Mouse (Mus musculus): ENCODE results near the gene Muc3a.

The Muc3a gene

DNA sequence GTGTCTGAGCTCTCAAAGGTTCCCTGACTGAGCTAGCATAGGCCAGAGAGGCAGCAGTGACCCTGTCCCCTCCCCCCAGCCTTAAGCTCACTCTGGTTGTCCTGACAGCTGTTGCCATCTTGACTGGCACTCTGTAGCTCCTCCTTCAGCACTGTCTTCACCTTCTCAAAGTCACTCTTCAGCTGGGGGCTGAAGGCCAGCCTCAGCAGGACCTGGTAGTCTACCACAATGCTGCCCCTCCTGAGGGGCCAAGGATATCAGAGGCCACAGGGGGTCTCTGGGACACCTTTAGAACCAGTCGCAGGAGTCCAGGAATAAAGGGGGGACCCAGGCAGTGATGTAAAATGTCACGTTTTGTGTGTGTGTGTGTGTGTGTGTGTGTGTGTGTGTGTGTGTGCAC is at the start of gene Muc3a:
TSS of gene Muc3a (minus strand) at position 101 of the 400 bp plus-strand sequence.
- DNase-seq (ENCODE audit: low read depth, low spot score) = no peak

DNA sequence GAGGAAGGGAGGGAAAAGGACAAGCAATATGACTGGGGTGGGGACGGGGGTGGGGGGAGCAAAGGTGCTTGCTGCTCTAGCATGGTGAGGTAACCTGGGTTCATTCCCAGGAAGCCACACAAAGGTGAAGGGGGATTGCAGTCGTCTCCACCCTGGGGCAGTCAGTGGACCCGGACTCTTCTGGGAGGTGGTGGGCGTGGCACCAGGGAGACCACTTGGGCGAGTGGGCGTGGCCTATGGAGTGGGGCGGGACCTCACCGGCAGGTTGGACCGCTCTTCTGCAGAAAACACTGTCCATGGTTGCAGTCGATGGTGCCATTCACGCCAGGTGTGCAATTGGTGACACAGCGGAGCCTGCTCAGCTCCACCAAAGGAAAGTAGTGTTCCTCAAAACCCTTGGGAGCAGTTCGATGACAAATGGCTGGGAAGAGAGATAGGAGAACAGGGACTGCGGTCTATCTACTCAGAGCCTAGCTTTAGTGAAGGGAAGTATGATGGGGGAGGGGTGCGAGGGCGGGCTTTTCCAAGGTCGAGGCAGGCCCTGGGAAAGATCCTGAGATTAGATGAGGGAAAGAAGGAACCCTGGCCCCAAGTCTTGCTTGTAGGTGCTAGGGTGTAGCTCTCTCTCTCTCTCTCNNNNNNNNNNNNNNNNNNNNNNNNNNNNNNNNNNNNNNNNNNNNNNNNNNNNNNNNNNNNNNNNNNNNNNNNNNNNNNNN is 917 bp downstream of the Muc3a start:
- no peak for DNase-seq (ENCODE audit: low read depth, low spot score)

DNA sequence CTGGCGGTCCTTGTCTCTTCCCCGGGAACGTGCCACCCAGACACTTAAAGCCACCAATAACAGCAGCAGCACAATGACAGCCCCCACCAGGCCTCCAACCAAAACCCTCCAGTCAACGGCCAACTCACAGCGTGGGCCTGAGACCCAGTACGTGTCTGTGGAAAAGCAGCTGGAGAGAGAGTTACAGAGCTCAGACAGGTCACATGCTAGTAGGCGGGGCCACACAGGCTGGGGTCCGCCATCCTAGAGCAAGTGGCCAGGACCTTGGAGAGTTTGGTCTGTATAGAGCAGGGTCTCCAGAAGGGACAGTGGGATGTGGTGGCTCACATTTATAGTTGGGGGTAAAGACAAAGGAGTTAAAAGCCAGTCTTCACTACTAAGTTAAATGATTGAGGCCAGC is 1.5 kb downstream of the Muc3a start:
- DNase-seq (ENCODE audit: low read depth, low spot score) = no peak

DNA sequence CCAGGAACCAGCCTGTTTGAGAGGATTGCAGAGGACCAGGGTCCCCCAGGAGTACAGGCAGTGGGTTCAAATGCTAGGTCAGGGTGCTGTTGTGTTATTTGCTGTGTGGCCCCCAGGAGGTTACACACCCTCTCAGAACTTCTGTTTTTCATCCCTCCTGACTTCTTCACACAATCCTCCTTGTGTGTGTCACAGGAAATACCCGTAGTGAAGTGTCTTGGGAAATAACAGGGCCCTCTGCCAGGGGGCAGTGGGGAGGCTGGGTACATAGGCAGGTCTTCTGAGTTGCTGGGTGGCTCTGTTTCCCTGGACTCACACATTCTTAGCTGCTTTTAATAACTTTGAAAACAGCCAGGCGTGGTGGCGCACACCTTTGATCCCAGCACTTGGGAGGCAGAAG is 6.9 kb downstream of the Muc3a start:
- no peak for DNase-seq (ENCODE audit: low read depth, low spot score)

DNA sequence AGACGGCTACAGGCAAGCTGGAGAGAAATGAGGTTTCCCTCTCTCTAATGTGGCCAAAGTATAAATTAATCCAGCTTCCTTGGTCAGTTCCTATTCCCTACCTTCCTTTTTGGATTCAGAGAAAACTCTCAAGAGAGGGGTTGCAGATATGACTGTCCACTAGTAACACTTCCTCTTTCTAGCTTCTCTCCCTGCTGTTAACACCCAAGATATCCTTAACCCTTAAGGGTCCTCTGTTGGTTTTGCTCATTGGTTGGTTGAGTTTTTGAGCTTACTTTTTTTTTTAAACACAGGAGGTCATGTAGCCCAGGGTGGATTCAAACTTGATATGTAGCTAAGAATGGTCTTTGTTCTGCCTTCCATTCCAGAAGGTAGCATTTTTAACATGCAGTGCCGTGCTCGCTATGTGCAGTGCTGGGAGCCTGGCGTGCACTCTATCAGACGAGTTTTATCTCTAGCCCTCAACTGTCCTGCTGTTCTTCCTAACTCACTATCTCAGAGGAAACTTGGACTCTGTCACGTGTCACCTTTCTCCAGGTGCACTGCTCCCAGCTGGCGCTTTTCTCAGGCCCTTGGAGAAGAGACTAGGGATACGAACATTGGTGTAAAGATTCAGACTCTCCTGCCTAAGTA is 17.6 kb downstream of the Muc3a start:
- DNase-seq (ENCODE audit: low read depth, low spot score) = no peak

DNA sequence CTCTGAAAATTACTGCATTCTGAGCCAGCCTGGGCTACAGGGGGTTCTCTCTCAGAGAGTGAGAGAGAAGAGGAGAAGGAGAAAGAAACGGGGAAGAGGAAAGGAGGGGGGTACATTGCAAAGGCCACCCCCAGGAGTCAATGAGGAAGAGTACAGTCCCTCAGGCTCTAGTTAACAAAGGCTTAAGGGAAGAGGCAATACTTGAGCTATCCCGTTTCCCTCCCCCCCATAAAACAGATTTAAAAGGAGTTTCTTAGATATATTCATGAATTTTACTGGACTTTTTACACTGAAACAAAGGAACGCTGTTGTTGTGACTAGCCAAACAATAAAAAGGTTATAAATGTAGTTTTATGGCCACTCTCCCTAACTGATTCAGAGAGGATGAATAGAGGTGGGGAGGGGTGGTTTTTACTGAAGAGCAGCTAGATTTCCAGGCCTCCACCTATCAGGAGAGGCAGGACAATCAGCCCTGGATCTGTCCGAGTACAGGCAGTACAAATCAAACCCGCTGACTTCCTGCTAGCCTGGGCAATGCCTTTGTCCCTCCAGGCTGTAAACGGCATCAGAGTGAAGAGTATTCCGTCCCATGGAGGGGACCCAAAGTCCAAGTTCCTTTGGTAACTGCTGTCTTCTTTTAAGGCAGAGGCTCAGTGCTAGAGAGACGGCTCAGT is 18.8 kb downstream of the Muc3a start:
- DNase-seq (ENCODE audit: low read depth, low spot score) = no peak

DNA sequence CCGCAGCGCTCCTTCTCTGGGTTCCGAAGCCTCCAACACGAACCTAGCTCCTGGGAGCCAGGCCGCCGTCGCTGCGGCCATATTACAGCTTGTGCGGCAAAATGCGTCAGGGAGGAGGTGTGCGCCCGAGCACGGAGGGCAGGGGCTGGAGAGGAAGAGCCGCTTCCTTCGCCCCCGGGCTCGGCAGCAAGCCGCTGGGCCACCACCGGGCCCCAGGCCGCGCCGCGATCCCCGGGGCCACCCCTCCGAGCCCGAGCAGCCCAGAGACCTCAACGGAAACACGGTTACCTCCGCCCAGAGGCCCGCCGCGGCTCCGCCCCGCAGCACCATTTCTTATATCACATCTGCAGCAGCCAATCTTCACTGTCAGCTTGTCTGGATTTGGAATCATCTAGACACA is 22.9 kb downstream of the Muc3a start:
- no peak for DNase-seq (ENCODE audit: low read depth, low spot score)

DNA sequence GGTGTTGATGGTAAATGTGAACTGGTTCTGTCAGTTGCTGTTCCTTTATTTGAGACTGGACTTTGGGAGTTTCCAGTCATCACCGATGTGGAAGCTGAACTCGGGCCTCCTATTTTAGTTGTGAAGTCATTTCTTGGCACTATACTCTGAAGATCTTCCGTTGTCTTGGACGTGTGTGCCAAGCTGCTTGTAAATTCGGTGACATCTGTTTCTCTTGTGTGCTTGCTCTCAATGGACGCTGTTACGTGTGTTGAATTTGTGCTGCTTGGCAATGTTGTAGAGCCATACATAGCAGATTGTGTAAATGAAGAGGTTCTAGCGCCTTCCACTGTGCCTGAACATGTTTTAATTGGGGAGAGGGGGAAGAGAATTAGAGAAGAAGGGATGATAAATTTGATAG is 26.8 kb downstream of the Muc3a start:
- no peak for DNase-seq (ENCODE audit: low read depth, low spot score)

DNA sequence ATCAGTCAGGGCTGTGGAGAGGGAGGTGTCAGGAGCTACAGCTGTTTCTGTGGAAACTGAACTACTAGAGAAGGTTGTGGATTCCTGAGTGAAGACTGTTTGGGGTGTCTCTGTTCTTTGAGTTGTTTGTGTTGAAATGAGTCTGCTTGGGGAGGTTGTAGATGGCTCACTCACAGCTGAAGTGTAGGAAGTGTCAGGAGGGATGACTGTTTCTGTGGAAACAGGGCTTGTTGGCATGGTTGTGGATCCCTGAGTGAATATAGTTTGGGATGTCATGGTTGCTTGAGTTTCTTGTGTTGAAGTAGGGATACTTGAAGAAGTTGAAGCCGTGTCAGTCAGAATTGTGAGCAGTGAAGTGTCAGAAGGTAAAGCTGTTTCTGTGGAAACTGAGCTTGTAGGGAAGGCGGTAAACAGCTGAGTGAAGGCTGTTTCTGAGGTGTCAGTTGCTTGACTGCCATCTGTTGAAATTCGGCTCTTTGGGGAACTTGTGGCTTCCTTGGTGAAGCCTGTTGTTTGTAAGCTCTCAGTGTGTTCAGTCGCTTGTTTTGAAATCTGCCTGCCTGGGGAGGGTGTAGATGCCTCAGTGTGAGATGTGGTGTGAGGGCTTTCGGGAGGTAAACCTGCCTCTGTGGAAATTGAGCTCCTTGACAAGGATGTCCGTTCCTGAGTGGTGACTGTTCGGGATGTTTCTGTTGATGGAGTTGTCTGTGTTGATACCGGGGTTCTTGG is 32.4 kb downstream of the Muc3a start:
- no peak for DNase-seq (ENCODE audit: low read depth, low spot score)

DNA sequence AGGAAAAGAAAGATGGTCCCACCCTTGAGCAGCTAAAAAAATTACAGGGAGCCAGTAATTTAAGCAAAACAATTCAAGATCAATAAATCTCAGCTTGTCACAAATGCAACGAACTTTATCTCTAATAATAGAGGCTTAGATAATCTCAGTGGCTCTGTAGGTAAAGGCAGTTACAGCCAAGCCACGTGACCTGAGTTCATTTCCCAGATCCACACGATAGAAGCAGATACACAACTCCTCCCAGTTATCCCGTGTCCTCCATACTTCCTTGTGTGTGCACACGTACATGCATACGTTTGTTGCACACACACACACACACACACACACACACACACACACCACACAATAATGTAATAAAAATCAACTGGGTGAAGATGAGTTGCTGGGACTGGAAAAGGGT is 38.2 kb downstream of the Muc3a start:
- no peak for DNase-seq (ENCODE audit: low read depth, low spot score)

DNA sequence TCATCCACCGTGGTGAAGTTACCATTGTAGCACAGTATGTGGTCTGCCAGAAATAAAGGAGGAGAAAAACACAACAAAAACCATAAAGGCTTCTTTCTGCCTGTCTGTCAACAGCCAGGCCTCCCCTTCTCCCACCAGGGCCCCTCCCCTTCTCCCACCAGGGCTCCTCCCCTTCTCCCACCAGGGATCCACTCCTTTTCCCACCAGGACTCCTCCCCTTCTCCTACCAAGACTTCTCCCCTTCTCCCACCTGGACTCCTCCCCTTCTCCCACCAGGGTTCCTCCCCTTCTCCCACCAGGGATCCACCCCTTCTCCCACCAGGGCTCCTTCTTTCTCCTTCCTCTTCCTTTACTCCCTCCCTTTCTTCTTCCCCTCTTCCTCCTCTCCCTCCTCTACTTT is 39.6 kb downstream of the Muc3a start:
- no peak for DNase-seq (ENCODE audit: low read depth, low spot score)

DNA sequence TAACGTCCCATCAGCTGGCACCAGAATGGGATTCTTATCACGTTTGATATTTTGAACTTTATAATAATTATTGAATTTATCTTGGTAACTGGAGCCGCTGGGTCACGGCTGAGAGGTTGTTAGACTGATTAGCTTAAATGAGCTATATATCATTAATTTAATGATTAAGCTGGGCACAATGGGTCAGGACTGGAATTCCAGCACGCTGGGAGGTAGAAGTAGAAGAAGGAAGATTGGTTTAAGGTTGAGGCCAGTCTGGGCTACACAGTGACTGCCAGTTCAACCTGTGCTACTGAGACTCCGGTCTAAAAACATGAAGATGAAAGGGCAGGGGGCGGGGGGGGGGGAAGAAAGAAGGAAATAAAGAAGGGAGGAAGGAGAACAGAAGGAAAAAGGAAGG is 40.7 kb downstream of the Muc3a start:
- no peak for DNase-seq (ENCODE audit: low read depth, low spot score)

DNA sequence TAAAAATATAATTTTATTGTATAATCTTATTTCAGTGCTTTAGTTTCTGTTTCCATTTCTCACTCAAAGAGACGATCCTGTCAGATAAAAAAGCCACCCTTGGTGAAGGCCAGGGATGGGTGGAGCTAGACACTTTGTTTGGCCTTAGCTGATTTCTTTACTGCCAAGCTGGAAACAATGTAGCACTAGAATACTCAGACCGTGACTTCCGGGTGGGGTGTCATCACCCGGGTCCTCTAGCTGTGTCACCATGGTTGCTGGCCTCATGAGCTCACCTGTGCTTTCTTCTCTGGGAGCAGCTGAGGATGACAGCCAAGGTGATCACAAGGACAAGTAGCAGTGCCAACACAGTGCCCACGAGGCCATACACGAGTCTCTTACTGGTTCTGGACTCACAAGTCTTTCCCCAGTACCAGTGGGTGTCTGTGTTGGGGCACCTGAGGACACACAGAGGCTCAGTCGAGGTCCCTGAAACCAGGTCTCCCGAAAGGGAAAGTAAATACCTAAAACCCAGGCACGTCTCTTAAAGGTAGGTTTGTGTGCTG is 41.3 kb downstream of the Muc3a start:
- no peak for DNase-seq (ENCODE audit: low read depth, low spot score)

DNA sequence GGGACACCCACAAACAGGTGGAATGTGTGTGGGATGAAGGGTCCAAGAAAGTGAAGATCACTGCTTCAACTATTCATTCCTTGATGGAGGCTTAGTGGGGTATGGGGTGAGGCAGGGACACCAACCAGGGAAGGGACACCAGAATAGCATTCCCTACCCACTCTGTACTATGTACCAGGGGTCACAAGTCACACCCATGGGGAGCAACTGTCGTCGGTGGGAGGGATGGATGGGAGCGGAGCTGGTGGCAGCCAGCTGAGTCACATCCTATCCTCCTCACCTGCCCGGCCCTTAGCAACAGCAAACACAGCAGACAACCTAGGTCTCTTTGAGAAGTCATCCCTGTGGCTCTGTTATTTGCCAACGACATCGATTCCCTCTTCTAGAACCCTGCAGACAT is 44.6 kb downstream of the Muc3a start:
- DNase-seq (ENCODE audit: low read depth, low spot score) = no peak

DNA sequence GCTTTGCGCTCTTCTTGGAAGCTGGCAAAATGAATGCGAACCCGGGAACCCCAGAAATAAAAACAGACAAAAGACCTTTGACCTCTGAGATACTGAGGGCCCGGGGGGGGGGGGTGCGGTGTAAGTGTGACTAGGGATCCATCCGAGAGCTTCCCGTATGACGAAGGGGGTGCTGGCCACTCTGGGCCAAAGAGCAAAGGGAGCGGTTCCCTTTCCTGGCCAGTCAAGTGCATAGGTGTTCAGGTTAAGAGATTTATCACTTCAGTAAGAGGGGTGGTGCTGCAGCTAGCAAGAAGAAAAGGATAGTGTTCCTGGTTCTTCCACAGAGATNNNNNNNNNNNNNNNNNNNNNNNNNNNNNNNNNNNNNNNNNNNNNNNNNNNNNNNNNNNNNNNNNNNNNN is 46.2 kb downstream of the Muc3a start:
- no peak for DNase-seq (ENCODE audit: low read depth, low spot score)

DNA sequence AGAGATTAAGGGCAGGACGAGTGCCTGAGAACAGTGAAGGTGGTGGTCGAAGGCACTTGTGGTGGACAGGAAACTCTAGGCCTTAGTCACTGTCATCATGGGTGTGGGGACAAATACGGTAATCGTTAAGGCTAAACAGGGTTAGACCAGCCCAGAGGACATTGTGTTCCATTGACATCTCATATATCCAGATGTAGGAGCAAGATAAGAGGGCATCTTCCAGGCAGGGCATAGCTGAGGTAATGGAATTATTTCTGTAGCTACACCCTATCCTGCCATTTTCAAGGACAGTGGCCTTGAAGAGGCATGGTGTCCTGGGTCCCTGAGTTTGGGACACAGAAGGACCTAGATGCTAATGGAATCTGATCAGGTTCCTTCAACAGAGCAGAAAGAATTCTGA is 50.3 kb downstream of the Muc3a start:
- DNase-seq (ENCODE audit: low read depth, low spot score) = no peak

DNA sequence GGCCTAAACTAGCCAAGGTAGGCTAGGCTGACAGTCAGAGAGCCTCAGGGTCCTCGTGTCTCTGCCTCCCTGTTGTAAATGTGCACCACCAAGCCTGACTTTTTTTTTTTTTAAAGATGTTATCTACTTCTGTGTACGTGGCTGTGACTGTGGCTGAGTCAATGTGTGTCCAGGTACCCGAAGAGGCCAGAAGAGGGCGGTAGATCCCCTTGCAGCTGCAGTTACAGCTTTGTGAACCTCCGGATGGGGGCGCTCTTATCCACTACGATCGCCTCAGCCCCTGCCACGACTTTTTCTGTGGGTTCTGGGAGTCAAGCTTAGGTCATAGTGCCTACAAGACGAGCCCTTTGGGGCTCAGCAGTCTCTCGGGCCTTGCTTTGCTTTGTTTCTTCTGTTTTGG is 52.7 kb downstream of the Muc3a start:
- DNase-seq (ENCODE audit: low read depth, low spot score) = no peak

Data from retina, adult 2 months (tissue).